Mouse (Mus musculus) lung, postnatal 0 days (tissue): Measurements from ENCODE around the gene Pitx2. TPM values are rescaled to one million over a fixed set of nuclear protein-coding genes. Genes with fewer than 3 reads are reported as not detected.

ENCODE experiments used
- ATAC-seq: fragments of 200-750 bp; cut with Nextera tagmentation; 2 replicates; pipeline ENCODE4 v1.8.0; 2017; ENCODE audit warnings: moderate library complexity
- DNase-seq: peaks from one replicate; pipeline ENCODE4 v3.0.0-alpha.2; 2016; ENCODE audit warnings: low spot score
- H3K27ac ChIP-seq: fragments of 300-500 bp; sonication (generic); 2 replicates; pipeline ENCODE4 v1.5.1; 2014; ENCODE audit warnings: antibody characterized with exemption, mild to moderate bottlenecking, low read length, mixed read lengths
- H3K27me3 ChIP-seq: fragments of 300-500 bp; sonication (generic); replicated peaks from 2 replicates; pipeline ENCODE4 v1.6.1; 2014; ENCODE audit warnings: low read length, mixed read lengths; ENCODE audit not compliant: insufficient read depth
- H3K36me3 ChIP-seq: fragments of 300-500 bp; sonication (generic); 2 replicates; pipeline ENCODE4 v1.6.1; 2014; ENCODE audit warnings: low read length, mixed read lengths; ENCODE audit not compliant: insufficient read depth
- H3K4me1 ChIP-seq: fragments of 300-500 bp; sonication (generic); 2 replicates; pipeline ENCODE4 v1.6.1; 2014; ENCODE audit warnings: antibody characterized with exemption, low read depth, low read length, mixed read lengths; ENCODE audit not compliant: insufficient read depth
- H3K4me2 ChIP-seq: fragments of 300-500 bp; sonication (generic); replicated peaks from 2 replicates; pipeline ENCODE4 v1.6.1; 2014; ENCODE audit warnings: low read depth, mild to moderate bottlenecking, low read length, moderate library complexity, mixed read lengths
- H3K4me3 ChIP-seq: fragments of 300-500 bp; sonication (generic); 2 replicates; pipeline ENCODE4 v1.5.1; 2014; ENCODE audit warnings: low read depth, low read length
- H3K9ac ChIP-seq: fragments of 300-500 bp; sonication (generic); replicated peaks from 2 replicates; pipeline ENCODE4 v1.6.1; 2014; ENCODE audit warnings: low read depth, mild to moderate bottlenecking
- H3K9me3 ChIP-seq: fragments of 300-500 bp; sonication (generic); 2 replicates; pipeline ENCODE4 v1.6.1; 2016; ENCODE audit warnings: low read length, mixed read lengths
- CTCF ChIP-seq: IDR thresholded peaks from 2 replicates; pipeline ENCODE4 v1.5.1; 2016; ENCODE audit warnings: antibody characterized with exemption, mild to moderate bottlenecking
- EP300 ChIP-seq: IDR thresholded peaks from 2 replicates; pipeline ENCODE4 v1.6.1; 2016; ENCODE audit warnings: antibody characterized with exemption, mild to moderate bottlenecking, control low read depth
- WGBS: fragments of 180-500 bp; shearing (Covaris S2); extraction: QIAGEN DNeasy Blood & Tissue Kit; methylation state at CpG from one replicate; pipeline ENCODE4 v1.1.7; 2014; 5-methylcytosine and 5-hydroxymethylcytosine counted together
- polyA plus RNA-seq: library from polyadenylated mRNA; unstranded; fragments of >200 nt; fragmentation: Nextera tagmentation; extraction: Ambion mirVana; gene quantifications from 2 replicates; pipeline ENCODE4 v1.2.1, GENCODE M21; 2015

Gene Pitx2
- polyA plus RNA-seq, 1 experiment from 2014 or later = 1.5 TPM

- H3K9me3 ChIP-seq = no peaks in the 10 kb centered on the region; the same call in 1 of the 2 replicates
- no peak overlapping the region for H3K4me3 ChIP-seq
- 0 out of 2 replicates have a peak, but pooled peaks cover 4% of the 10 kb centered on the region for H3K4me1 ChIP-seq
- H3K36me3 ChIP-seq = no peaks in the 10 kb centered on the region
- ATAC-seq (no peak), DNase-seq (no peak)
- TF ChIP-seq EP300 (no peak), CTCF (no peak)
- 0 out of 2 replicates have a peak overlapping the region, but pooled peaks have one; percentile 17 for H3K4me2 ChIP-seq
- no peak overlapping the region for H3K27ac ChIP-seq
- H3K27me3 ChIP-seq = peaks cover 83% of the 10 kb centered on the region
- H3K9ac ChIP-seq = no peak overlapping the region
- WGBS = 5% methylated on average over 41 of the region's 41 CpGs
Observed at GRCm38 (mm10) chr3:129218371-129218921, 18.8 kb downstream of the Pitx2 start.

- H3K27ac ChIP-seq = no peak overlapping the region
- WGBS = 11% methylated on average over 7 of the region's 7 CpGs
- no peaks in the 10 kb centered on the region; the same call in 1 of the 2 replicates for H3K9me3 ChIP-seq
- H3K4me2 ChIP-seq = no peak overlapping the region
- H3K4me1 ChIP-seq = 0 out of 2 replicates have a peak, but pooled peaks cover 4% of the 10 kb centered on the region
- no peak for ATAC-seq
- no peak overlapping the region for H3K9ac ChIP-seq
- H3K4me3 ChIP-seq = no peak overlapping the region
- DNase-seq = no peak
- H3K27me3 ChIP-seq = peaks cover 73% of the 10 kb centered on the region
- H3K36me3 ChIP-seq = no peaks in the 10 kb centered on the region
- TF ChIP-seq EP300 (no peak), CTCF (no peak)
Observed at GRCm38 (mm10) chr3:129220086-129220670, 20.5 kb downstream of the Pitx2 start.

- ATAC-seq (no peak), DNase-seq (no peak)
- H3K27me3 ChIP-seq = peaks cover 73% of the 10 kb centered on the region
- H3K9me3 ChIP-seq = no peaks in the 10 kb centered on the region; the same call in 1 of the 2 replicates
- no peak overlapping the region for H3K4me2 ChIP-seq
- H3K9ac ChIP-seq = no peak overlapping the region
- 0 out of 2 replicates have a peak, but pooled peaks cover under 1% of the 10 kb centered on the region for H3K4me1 ChIP-seq
- TF ChIP-seq CTCF (no peak), EP300 (no peak)
- no peaks in the 10 kb centered on the region for H3K36me3 ChIP-seq
- no peak overlapping the region for H3K27ac ChIP-seq
- no peak overlapping the region for H3K4me3 ChIP-seq
- 15% methylated on average over 23 of the region's 24 CpGs for WGBS
Observed at GRCm38 (mm10) chr3:129220681-129221379, 21.2 kb downstream of the Pitx2 start.

DNA sequence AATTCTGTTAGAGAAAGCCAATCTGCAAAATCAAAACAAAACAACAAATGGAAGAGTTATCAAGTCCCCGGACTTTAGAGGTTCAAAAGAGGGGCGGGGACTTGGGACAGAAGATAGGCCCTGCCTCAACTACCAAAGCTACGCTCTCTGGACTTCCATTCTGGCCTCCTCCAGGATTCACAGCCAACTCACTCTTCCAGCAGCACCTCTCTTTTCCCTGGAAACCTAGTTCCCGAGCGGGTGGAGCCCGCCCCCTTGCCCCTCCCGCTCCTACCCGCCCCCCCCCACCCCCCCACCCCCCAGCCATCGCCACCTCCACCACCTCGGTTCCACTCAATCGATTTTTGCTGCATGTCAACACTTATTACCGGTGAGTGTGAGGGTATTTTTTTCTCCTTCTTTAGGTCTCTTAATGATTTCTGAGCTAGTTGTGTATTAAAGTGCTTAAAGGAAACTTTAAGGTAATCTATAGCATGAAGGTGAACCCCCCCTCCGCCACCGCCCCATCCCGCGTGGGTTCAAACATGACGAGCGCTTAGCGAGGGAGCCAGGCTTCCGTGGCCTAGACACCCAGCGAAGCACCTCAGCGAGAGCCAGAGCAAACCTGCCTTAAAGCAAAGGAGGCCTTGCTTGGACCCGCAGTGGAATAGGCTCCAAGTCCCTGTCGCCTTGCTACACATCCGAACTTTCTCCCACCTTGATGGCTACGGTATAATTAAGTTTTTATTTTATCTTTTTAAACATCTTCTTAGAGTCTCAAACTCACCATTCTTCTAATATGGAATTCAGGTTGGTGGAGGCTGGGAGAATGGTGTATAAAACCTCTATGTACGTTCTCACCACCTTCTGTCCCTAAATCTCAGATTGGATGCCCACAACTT is 21.9 kb downstream of the Pitx2 start:
- DNase-seq (no peak), ATAC-seq (no peak)
- Histone ChIP-seq H3K27me3 (peaks cover 71% of the 10 kb centered on the region), H3K9ac (no peak overlapping the region), H3K4me1 (no peaks in the 10 kb centered on the region), H3K27ac (no peak overlapping the region), H3K4me2 (no peak overlapping the region), H3K9me3 (no peaks in the 10 kb centered on the region), H3K36me3 (no peaks in the 10 kb centered on the region), H3K4me3 (no peak overlapping the region)
- WGBS = 16% methylated on average over 27 of the region's 27 CpGs
- TF ChIP-seq CTCF (no peak), EP300 (no peak)

- Histone ChIP-seq H3K4me1 (no peaks in the 10 kb centered on the region), H3K4me2 (no peak overlapping the region), H3K27me3 (peaks cover 72% of the 10 kb centered on the region), H3K4me3 (no peak overlapping the region), H3K9ac (no peak overlapping the region), H3K36me3 (no peaks in the 10 kb centered on the region), H3K27ac (no peak overlapping the region), H3K9me3 (no peaks in the 10 kb centered on the region)
- TF ChIP-seq EP300 (no peak), CTCF (no peak)
- no peak for DNase-seq
- 4% methylated on average over 21 of the region's 21 CpGs for WGBS
- ATAC-seq = no peak
Observed at GRCm38 (mm10) chr3:129222448-129223290, 23.0 kb downstream of the Pitx2 start.
